Mouse (Mus musculus): Measurements from ENCODE around the gene Glb1. TPM values are rescaled to one million over a fixed set of nuclear protein-coding genes. Genes with fewer than 3 reads are reported as not detected.
"Not testable (repeated sequence)": the region's sequence is repeated elsewhere in the genome, so short reads cannot be mapped to it uniquely, and the experiment has no call there.

Gene Glb1
- total RNA-seq, 2 experiments from 2014 or later: 14.8 to 16.3 TPM

DNA sequence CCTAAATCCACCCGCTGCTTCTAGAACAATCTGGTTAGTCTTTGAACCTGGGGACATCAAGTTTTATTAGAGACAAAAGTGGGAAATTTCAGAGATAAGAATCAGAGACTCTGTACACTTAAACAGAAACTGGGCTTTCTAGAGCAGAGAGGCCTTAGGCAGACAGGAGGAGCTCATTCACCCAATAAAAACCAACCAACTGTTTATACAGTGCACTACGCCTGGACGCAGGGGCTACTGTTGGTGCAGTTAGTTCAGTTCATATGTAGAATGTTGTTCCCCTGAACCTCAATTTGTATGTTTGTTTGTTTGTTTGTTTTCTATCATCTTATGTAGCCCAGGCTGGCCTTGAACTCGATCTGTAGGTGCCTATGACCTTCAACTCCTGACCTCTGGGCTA is 85.9 kb downstream of the Glb1 start:
- DNase-seq (ENCODE audit: low spot score): no peak
- intact Hi-C loops (cut with DNase I): no loop called here

DNA sequence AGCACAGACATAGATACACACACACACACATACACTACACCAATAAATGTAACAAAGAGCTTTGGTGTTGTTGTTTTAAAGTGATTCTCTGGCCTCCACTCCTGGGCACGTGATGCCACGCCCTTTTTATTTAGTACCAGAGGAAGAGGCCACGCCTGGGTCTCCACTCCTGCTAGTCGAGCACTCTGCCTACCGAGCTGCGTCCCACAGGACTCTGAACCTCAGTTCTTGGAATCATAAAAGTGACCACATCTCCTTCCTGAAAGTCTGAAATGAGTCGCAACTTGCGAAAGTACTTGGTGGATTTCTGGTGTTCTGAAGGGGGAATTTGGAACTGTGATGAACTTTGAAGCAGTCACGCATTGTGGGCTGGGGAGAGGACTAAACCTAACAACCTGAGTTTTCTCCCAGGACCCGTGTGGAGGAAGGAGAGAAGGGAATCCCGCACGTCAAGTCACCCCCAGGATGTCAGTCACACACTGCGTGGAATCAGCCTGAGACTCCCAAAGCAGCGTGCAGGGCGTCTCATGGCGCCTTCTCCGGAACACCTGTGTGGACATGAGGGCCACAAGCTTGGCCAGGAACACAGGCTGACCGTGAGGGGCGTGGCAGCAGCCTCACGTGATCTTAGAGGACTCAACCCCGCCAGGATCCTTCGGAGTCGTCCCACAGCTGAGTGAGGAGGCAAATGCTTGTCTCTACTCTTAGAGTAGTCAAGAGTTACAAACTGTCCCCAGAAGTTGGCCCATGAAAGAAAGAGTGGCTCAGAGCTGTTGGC is 86.8 kb downstream of the Glb1 start:
- intact Hi-C loops (cut with DNase I): no loop called here
- DNase-seq (ENCODE audit: low spot score): no peak

DNA sequence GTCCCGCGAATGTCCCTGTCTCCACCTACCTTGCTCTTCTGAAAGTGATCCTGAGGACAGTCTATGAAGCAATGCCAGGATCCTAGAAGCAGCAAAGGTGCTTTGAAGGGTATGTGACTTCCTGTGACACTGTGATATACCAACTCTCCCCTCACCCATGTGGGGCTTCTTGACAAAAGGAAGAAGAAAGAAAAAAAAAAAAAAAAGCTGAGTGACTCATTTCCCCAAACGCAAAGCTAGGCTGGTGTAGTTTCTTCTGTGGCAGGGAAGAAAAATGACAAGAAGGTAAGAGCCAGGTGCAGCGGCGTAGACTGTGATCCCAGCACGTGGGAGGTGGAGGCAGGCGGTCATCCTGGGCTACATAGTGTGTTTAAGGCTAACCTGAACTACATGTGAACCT is 95.6 kb downstream of the Glb1 start:
- intact Hi-C loops (cut with DNase I): loop anchor here (2.0 kb wide), 1 partner anchor 78 kb away; no protein-coding TSS in a partner anchor
- no peak for DNase-seq (ENCODE audit: low spot score)

DNA sequence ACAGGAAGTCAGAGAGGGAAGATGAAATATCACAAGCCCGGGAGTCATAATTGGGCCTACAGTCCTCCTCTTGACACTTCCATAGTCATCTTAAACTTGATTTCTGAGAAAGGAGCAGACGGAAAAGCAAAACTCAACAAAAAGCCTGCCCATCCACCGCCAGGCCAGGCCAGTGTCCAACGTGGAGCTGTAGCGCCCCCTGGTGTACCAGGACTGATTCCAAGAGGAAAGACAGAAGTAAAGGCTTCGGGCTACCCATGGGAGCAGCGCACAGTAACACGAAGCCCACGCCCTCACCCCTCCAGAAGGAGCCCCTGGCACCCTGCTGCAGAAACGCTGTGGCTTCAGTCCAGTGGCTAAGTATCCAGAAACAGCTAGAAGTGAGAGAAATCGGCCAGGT is 97.3 kb downstream of the Glb1 start:
- intact Hi-C loops (cut with DNase I): loop anchor here (2.0 kb wide), 1 partner anchor 85 kb away; no protein-coding TSS in a partner anchor
- no peak for DNase-seq (ENCODE audit: low spot score)

DNA sequence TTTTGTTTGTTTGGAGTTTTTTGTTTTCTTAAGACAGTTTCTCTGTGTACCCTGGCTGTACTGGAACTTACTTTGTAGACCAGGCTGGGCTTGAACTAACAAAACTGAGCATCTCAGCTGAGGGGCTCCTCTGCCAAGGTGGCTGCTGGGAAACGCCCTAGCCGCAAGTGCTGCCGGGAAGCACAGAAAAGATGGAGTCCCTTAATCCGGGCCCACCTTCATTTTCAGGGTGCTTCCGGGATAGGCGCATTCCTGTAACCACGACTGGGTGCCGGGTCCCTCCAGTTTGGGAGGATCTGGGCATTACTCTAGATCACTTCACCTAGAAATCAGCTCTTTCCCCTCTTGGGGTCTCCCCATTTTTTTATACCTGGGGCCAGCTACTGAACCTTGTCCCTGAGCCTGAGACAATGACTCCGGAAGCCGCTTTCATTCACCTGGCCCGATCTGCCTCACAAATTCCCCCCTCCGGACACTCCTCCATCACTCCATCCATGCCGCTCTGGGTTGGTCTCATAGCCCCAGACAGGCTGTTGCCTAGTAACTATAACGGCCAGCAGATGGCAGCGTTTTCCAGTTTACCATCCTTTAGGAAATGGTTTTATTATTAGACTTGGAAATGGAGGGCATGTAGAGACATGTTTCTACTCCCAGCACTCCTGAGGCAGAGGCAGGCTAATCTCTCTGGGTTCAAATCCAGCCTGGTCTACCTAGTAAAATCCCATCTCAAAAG is 99.1 kb downstream of the Glb1 start:
- no peak for DNase-seq (ENCODE audit: low spot score)
- intact Hi-C loops (cut with DNase I): loop anchor here (2.0 kb wide), 1 partner anchor 83 kb away; no protein-coding TSS in a partner anchor

DNA sequence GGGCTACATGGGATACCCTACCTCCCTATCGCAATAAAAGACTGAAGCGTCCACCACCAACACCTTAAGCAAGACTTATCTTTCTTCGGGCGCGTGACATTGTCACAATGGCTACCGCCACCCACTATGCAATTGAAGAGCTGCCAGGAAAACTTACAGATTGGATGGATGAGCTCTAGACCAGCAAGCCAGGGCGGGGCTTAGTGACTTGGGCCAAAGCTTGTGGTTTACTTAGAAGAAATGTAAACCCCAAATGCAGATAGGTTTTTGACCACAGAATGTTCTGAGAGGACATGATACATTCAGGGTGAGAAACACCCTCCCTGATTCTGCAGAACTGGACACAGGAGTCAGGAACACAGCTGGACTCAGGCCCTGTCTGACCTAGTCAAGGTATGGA is 100.2 kb downstream of the Glb1 start:
- intact Hi-C loops (cut with DNase I): no loop called here
- no peak for DNase-seq (ENCODE audit: low spot score)

DNA sequence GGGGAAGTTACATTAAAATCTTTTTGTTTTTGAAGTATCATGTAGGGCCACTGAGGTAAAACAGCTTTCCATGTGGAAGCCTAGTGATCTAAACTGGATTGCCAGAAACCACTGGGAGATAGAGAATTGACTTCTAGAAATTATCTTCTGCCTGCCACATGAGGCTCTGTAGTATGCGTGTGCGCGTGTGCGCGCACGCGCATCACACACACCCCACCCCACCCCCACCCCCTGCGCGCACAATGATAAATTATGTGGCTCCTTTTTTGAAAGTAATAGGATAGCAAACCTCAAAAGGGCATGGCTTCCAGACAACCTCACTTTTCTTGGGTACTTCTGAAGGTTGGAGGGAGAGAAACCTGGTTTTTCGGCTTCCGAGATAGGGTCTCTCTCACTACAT is 101.0 kb downstream of the Glb1 start:
- intact Hi-C loops (cut with DNase I): loop anchor here (1.0 kb wide), 1 partner anchor 79 kb away; no protein-coding TSS in a partner anchor
- DNase-seq (ENCODE audit: low spot score): no peak

DNA sequence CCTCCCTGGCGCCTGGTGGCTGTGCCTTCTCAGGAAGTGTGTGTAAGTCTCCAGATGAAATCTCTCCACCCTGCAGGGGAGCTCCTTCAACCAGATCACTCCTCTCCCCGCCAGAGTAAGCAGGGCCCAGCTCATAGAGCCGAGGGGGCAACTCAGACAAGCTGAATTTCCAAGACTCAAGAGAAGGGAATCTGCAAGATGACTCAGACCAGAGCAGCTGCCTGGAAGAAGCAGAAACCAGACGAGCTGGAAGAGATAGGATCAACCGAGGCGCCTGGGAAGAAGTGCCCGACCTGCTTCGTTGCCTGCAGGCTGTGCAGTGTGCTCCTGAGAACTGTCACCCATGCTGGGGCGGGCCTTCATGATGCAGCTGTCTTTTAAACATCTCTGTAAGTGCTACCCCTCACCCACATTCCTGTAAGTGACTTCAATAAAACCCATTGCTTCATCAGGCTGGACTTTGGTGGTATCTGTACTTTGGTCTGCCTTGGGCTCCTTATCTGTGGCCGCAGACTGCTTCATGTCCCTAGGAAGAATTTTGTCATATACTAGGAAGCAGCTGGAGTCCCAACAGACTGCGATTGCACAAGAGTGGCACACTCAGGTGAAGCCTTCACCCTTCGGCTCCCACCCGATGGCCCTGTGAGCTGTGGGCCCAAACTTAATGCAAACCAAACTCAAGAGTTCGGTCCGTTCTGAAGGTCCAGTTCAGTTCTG is 102.0 kb downstream of the Glb1 start:
- DNase-seq (ENCODE audit: low spot score): no peak
- intact Hi-C loops (cut with DNase I): loop anchor here (1.0 kb wide), 1 partner anchor 78 kb away; no protein-coding TSS in a partner anchor

DNA sequence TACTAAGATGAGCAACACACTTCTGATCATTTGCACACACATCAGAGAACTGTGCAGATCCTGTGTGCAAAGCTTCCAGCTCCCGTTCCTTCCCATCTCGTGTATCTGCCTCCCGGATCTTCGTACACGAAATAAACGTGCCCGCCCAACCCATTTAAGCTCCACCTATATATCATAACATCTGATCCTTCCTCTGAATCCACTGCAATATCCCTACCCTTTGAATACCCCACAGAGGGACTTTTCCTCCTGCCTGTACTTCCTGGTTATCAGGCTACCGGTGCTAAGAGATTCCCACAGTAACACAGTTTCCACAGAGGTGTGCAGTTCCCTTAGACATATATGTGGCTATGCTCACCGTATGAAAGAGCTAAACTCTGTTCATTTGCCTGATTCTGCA is 103.9 kb downstream of the Glb1 start, which contains the start of gene Ccr4:
TSS of gene Ccr4 (minus strand) at position 101 of the 400 bp plus-strand sequence.
- intact Hi-C loops (cut with DNase I): no loop called here
- no peak for DNase-seq (ENCODE audit: low spot score)

DNA sequence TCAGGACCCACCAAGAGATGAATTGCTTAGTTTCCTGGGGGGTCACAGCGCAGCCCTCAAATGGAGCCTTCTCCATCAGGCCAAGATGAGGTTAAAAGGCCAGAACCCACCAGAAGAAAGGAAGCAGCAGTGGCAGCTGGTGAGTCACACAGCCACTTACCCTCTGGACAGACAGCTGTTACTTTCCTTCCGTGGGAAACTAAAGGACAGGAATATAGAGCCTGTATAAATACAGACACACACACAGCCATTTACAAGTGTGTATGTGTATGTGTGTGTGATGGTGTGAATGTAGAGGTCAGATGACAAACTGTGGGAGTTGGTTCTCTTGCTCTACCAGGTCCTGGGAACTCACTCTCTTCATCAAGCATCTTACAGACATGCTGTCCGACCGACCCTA is 105.7 kb downstream of the Glb1 start:
- intact Hi-C loops (cut with DNase I): no loop called here
- DNase-seq (ENCODE audit: low spot score): no peak

DNA sequence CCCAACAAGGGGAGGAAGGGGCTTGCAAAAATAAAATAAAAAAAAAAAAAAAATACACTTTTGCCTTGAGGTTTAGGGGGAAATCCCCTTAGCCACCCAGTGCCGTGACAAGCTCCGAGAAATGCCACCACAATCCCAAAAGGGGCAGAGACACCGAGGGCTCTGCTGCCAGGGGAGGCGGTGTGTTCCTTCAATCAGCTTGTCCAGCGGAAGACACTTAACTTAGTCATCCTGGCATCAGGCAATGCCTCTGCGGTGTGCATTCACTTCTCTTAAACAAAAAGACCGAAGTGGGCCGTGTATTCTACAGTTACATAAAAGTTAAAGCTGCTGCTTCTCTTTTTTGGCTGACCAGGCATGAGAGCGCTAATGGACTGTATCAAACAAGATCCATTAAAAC is 106.5 kb downstream of the Glb1 start:
- intact Hi-C loops (cut with DNase I): no loop called here
- no peak for DNase-seq (ENCODE audit: low spot score)

DNA sequence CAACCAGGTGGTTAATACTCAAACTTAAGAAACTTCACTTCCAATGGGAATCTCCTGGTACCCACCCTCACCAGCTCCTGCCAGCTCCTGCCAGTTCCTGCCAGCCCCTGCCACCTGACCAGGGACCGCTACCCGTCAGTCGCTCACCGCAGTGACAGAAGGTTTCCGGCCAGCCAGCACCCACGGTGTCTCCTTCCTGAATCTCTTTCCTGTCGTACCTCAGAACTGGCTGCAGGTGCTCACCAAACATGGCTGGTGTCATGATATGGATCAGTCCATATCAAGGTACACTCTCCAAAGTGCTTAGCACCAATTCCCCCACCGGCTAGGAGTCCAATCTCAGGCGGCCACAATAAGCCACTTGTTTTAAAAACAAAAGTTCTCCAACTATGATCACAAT is 108.9 kb downstream of the Glb1 start:
- DNase-seq (ENCODE audit: low spot score): no peak
- intact Hi-C loops (cut with DNase I): no loop called here

DNA sequence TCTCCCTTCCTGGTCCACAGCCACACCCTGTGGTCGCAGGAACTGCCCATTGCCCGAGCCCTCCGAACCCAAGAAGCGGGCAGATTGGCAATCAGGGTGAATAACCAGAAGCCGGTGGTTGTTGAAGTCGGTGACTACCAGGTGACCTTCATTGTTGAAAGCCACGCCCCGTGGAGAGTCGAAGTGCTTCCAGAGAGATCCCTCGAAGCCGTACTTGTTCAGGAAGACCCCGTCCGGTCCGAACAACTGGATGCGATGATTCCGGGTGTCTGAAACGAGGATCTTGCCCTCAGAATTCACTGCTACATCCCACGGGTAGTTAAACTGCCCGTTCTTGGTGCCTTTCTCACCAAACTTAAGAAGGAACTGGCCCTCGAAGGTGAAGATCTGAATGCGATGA is 112.0 kb downstream of the Glb1 start:
- intact Hi-C loops (cut with DNase I): no loop called here
- no peak for DNase-seq (ENCODE audit: low spot score)

DNA sequence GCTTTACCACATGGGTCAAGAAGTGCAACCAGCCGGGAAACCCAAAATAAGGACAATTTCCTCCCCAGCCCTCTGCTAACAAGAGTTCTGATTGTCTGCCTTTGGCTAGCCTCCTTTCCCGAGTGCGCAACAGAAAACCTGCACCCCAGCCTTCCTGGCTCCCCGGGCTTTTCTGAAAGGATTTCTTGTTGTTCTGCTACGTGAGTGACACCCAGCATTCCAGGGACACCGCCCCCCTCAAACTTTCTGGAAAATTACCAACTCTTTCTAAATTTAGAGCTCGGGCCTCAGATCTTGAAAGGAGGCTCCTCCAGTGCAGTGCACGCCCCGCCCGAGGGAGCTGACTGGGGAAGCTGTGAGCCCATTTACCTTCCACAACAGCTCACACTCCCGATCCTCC is 114.5 kb downstream of the Glb1 start, which contains the start of gene C130032M10Rik:
TSS of gene C130032M10Rik (plus strand) at position 334 of the 400 bp plus-strand sequence.
- no peak for DNase-seq (ENCODE audit: low spot score)
- intact Hi-C loops (cut with DNase I): no loop called here

DNA sequence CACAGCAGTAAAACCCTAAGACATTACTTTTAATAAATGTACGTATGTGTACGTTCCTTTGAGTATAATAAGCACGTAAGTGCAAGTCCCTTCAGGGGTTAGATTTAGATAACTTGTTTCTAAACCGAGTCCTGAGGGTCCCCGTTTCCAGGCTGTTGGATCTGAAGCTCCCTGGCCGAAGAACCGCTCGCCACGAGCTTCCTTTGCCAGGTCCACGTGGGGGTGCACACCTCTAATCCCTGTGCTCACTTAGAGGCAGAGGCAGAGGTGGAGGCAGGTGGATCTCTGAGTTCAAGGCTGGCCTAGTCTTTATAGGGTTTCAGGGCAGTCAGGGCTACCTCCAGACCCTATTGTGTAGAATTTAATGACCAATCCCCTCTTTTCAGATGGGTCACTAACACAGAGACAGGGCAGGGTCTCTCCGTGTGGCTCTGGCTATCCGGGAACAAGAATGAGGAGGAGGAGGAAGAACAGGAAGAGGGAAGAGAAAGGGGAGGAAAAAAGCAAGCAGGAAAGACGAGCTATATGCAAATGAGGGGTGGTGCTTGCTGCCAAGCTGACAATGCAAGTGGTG is 117.1 kb downstream of the Glb1 start:
- DNase-seq (ENCODE audit: low spot score): no peak
- intact Hi-C loops (cut with DNase I): no loop called here

DNA sequence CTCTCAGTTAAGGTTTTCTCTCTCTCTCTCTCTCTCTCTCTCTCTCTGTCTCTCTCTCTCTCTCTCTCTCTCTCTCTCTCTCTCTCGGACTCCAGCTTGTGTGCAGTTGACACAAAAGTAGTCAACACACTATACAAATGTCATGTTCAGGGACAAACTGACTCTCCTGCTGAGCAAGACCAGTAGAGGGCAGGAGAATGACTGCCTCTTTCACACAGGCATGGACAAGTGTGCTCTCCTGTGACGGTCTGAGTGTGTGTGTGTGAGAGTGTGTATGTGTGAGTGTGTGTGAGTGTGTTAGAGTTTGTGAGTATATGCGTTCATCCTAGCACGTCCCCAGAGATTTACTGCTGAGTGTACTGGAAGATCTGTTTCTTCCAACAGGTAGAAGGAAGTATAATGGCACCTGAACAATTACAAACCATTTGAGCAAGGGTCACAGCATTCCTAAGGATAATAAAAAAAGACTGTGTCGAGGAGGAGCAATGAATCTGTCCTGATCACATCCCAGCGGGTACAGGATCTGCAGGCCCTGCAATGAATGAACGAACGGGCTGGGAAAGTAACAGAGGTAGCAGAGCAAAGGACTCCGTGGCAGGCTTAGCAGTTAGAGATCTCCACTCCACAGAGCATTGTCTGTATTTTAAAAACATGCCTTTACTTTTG is 118.1 kb downstream of the Glb1 start:
- intact Hi-C loops (cut with DNase I): no loop called here
- DNase-seq (ENCODE audit: low spot score): no peak

DNA sequence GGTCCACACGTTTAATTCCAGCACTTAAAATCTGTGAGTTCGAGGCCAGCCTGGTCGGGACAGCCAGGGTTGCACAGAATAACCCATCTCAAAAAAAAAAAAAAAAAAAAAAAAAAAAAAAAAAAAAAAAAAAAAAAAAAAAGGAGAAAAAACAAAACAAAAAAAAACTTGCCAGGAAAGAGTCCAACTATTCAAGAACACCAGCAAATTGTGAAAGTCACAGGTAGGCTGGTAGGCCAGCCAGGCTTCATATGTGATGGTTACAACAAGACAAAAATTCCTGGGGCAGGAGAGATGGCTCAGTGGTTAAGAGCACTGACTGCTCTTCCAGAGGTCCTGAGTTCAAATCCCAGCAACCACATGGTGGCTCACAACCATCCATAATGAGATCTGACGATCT is 119.7 kb downstream of the Glb1 start:
- intact Hi-C loops (cut with DNase I); DNase-seq (ENCODE audit: low spot score): not testable (repeated sequence)

DNA sequence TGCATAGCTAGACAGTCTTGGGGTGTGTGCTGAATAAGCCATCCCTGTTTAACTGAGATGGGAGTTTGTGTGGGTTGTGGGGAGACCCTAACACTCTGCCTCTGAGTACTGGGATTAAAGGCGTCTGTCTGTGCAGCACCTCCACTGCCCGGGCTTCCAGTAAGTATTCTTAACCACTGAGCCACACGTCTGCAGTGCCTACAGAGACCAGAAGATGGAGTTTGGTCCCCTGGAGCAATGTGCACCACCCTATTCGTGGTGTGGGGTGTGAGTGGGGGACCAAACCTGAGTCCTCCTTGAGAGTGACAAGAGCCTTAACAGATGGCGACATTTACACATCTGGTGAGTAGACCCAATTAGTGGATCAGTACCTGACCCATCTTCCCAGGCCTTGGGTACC is 121.2 kb downstream of the Glb1 start:
- intact Hi-C loops (cut with DNase I): no loop called here
- DNase-seq (ENCODE audit: low spot score): no peak

DNA sequence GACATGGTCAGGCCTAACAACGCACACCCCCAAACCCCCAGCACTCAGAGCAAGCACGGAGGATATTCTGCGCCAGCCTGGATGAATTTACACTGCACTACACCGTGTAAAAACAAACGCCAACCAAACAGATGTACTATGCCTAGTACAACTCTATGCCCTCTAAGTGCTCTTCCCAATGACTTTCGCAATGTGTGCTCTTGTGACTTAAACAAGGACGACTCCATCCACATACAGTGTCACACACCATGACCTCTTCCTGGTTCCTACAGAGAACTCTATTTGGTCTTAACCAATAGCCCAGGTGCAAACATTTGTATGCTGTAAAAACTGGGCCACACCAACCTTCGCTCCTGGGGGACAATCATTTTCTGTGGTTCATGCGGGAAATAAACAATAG is 121.6 kb downstream of the Glb1 start:
- intact Hi-C loops (cut with DNase I): no loop called here
- no peak for DNase-seq (ENCODE audit: low spot score)
